Mouse (Mus musculus) urinary bladder, postnatal 25 days (tissue): ENCODE results near the gene Prkaa2.
A peak's percentile ranks its signal among the peaks of the same experiment; 100 is the strongest.

ENCODE experiments used
- DNase-seq: peaks from one replicate; pipeline ENCODE4 v3.0.0; 2022; ENCODE audit warnings: low spot score

The Prkaa2 gene

DNA sequence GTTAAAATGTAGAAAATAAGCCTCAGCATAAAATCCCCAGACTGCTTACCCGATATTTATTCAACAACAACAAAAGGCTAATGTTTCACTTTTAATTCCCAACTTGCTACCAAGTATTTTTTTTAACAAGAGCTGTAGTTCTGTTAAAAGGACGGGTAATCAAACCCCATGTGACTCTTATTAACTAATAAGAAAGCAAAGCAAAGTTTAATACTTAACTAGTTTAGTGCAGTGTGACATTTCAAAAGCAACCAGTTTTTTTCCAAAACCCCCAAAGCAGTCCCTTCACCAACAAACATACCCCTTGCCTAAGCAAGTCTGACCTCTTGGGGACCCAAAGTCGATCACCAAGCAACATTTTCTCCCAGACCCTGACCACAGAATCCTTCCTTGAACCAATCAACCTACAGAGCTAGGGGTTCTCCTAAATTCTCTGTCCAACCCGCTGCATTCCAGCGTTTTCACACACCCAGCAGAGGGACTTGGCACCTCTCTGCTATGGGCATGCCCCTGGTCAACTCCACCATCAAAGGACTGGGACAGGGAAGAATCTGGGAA is 970 bp downstream of the Prkaa2 start:
- no peak for DNase-seq

DNA sequence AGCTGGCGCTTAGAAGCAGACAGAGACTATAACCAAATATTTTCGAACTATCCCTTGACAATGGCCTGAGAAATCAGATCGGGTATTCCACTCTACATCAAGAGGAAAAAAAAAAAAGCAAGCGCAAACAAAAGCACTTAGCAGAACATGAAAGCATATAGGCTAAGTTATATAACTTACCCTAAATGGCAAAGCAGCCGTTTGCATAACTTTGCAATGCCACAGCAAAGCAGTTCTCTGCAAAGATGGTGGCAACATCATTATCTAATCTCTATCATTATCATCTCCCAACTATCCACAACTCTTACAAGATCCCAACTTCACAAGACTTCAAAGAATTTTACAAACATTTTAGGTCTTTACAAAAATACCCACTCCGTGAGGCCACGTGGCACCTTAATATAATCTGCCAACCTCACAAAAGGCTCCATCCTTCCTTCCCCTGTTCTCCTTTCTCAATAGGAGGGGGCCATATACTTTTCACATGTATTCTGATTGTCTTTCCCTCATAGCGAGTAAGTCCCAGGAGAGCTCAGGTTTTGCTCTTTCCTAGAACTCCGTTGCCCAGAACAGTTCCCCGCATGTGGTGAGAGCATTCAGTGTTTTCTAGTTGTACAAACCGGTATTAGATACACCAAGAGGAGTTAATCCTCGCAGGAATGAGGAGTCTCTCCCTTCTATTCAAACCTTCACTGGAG is 1.6 kb downstream of the Prkaa2 start:
- no peak for DNase-seq

DNA sequence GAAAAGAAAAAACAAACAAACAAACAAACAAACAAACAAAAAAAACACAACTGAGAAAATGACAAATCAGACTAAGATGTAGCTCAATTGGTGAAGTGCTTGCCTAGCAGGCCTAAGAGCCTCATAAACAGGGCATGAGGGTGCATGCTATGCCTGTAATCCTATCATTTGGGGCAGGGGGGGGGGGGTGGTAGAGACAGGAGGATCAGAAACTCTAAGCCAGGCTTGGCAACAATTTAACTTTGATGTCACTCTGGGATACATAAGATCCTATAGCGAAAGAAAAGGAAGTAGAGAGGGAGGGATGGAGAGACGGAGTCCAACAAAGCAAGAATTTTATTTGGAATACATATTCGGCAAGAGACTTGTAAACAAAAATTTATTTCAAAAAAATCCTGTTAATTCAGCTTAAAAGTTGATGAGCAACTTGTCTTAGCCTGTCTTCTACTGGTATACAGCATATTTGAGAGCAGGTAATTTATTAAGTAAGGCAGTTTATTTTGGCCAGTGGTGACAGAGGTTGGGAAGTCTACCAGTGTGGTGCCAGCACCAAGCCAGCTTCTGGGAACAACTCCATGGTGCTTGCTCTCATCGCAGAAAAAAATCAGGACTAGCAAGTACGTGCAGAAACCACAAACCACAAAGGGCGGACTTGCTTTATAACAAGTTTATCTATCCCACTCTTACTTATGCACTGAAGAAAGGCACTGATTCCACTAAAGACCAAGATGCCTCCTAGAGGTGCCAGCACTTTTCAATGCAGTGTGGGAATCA is 5.4 kb downstream of the Prkaa2 start:
- DNase-seq: no peak

DNA sequence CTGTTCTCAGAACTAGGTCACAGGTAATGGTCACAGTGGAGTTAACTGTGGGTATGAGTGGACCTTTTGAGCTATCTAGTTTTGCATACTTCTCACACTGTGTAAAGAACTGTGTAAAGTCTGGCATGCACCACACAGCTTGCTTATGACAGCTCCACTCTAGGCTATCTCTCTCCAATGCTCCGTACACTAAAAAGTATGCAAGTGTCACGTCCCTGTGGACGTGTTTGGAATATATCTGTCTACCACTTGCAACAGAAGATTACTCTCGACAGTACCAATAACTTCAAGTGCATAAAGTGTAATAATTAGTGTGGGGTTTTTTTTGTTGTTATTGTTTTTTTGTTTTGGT is 8.4 kb downstream of the Prkaa2 start:
- DNase-seq: no peak

DNA sequence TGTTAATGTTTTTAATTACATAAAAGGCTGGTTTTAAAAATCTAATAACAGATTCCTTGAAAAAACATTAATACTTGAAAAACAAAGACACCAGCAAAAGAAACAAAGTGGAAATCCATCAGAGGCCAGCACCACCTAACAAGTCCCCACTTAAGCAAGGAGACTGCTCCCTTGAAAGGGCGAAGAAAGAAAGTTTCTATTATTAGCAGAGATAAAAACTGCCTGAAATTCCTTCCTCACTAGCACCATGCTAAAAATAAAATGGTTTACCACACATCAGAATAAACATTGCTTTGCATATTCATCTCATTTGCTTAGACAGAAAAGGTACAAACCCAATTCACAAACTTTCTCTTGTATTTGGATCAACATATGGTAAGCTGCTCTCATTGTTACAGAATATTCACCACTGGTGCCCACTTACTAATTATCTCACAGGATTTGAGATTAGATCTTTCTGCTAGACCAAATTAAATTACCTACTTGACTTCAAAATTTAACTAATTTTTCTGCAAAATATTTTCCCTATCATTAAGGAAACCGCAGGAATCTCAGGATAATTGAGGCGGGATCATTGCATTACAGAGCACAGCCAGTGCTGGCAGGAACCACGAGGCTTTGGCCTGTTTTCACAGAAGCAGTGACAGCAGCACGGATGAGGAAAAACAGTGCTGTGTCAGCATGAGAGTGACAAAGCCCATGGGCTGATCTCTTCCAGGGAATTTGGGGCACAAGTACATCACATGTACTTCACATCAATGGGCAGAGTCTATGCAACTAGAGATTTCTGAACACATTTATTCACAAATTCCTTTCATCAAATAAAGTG is 9.0 kb downstream of the Prkaa2 start:
- no peak for DNase-seq

DNA sequence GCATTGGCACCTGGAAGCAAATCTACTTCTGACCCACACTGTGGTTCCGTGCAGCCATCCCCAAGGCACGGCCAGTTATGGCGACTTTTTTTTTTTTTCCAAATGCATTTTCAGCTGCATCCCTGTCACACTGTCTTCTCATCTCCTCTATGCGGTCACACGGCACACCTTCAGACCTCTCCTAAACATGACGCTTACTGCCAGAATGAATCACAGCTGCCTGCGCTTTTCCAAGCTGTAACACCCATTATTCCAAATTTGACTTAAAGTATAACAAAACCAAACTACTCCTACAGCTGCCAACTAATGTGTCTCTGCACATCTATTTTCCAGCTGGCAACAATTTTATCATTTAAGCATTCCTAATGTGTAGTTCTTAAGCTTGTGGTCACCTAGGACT is 11.0 kb downstream of the Prkaa2 start:
- no peak for DNase-seq

DNA sequence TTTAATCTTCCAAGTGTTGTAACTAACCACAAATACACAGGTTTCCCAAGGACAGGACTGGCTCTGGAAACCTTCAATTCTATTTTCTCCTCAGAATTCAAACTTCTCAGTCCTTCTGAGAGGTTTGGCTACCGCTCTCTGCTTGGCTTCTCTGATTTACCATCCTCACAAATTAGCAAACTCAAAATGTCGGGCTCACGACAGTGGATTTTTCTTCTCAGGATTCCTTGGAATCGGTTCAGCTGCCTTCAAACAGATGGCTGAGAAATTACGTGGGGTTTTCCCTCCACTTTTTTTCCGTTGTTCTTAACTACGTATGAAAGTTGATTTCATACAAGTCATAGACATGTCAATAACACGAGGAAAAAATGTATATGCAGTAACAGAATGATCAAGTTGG is 11.5 kb downstream of the Prkaa2 start:
- no peak for DNase-seq

DNA sequence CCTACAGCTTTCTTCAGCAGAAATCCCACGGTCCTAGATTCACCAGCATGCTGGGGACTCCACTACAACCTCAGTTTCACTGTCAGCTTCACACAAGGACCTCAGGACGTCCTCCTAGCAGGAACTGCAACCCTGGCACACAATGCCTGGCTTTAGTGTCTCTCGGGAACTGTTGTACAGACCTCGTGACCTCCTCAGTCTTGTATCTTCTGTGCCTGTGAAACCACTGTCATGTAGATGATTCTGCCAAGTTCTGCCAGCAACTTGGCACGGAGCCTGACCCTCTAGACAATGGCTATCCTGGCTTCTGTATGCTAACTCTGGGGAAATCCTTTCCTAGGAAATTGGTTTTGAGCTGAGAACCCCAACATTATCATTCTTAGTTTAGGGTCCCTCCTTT is 14.4 kb downstream of the Prkaa2 start:
- DNase-seq: no peak

DNA sequence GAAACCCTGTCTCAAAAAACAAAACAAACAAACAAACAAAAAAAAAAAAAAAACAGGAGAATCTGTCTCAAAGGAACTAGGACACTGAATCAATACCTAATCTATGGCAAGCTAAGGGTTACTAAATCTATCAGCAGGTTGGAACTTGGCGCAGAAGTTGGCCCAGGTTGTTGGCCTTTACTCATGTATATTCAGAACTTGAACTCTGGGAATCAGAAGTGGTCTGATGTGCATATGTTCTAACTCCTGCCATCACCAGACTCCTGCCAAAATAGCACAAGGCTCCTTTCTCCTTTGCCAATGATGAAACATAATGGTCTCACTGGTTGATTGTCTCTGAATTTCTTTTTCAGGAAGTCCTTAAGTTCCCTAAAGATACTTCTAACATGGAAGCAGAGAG is 15.7 kb downstream of the Prkaa2 start:
- DNase-seq: no peak

DNA sequence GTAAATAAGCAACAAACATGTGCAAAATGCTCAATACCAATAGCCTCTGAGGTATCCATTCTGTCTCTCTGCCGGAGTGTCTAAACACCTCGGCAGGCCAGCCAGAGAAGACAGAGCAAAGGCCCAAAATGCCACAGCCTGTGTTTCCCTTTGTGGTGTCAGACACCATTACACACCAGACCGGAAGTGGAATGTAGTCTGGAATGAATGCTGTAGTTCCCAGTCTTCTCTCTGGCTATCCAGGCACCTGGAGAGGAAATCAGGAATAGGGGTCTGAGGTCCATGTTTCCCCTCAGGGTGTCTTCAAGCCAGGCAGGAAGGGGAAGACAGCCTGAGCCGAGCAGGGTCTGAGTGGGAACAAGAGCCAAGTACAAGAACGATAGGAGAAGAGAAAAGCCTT is 19.3 kb downstream of the Prkaa2 start:
- DNase-seq: no peak

DNA sequence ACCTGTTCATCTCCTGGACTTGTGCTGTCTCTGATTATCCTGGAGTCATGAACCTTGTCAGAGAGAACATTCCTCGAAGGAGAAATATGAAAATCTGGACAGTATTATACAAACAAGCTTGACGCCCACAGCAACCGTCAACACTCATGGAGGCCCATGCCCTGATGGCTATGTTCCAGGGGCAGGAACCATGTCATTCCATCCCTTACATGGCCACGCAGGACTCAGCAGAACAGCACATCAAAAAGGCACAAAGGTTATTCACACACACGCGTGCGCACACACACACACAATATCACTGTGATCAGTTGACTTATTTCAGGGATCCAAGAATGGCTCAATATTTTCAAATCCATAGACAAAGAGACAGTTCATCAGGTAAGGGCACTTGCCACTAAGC is 20.3 kb downstream of the Prkaa2 start:
- DNase-seq: no peak

DNA sequence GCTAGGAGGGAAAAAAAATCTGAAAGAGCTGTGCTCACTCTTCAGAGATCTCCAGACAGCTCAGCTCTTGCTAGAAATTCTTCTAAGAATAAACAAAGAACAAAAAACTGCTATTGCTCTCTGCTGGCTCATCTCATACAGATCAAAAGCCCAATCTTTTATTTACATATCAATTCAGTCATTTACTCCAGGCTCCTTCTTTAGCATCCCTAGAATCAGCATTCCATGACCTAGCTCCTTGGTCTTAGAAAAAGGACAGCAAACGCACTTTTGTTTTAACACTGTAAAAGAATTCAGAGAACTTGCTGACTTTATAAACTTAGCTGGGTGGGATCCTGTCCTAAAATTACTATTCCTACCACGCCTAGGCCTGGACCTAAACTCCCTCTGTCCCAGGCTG is 21.0 kb downstream of the Prkaa2 start:
- DNase-seq: no peak

DNA sequence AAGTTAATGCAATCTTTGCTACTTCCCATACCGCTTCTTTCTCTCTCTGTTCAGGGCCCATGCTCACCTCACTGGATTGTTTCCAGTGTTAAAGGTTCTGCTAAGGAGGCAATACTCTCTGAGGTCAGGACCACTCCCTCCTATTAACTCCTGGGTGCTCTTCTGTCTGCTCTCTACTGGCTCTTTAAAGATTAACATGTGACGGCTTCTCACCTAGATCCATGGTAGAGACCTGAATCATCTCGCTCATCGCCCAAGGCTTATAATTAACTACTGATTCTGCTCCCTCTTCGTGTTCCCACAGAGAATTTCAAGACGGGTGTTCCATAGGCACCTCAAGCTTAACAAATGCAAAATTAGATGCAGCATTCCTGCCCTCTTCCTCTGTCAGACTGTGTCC is 33.5 kb downstream of the Prkaa2 start:
- DNase-seq: no peak

DNA sequence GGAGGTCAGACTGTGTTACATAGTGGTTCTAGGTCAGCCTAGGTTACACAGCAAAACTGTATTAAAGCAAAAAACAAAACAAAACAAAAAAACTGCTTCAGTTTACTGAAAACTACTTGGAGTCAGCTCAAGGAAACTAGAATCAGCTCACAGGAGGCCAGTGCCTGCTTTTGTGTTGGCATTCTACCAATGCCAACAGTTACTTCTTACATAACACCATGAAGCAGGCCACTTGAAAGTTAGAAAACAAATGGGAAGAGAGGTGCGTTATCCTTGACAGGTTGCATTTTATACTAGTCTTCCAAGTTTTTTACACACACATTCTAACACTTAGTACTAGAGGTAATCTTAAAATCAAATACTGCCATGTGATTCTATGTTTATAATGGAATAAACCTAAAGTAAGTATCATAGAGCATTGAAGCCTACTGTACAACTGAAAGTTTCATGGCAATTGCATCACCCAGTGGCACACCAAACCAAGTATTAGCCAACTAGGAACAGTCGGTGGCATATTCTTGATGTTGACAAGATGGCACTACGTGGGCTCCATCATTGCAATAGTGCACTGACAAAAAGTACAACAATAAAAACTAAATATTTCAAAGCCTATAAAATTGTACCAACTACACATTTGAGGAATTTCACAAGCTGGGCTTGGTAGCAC is 37.8 kb downstream of the Prkaa2 start:
- no peak for DNase-seq

DNA sequence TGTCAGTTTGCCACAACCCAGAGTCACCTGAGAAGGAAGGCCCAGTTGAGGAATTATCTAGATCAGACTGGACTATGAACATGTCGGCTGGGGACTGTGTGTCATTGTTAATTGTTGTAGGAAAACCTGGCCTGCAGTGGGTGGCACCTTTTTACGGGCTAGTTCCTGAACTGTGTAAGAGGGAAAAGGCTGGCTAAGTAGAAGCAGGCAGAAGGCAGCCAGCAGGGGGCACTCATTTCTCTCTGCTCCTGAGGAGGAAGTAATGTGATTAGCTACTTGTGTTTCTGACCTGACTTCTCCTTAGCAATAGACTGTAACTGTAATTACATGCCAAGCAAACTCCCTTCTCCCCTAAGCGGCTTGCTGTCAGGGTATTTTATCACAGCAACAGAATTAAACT is 38.7 kb downstream of the Prkaa2 start:
- peak; percentile 67 for DNase-seq

DNA sequence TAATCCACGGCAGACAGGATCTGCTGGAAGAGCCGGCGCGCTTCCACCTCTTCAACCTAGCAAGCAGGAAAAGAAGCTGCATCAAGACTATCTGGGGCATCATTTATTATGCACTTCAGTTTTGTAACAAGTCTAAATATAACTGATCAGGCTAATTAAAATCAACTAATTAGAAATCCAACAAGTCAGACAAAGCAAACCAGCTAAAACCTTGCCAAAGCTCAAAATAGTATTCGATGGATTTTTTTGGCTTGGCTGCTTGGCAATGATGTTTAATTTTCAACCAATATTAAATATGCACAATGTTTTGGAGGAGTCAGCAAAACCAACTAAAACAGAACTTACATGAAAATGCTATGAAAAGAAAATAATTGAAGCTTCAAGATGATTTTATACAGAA is 58.4 kb downstream of the Prkaa2 start:
- DNase-seq: no peak

DNA sequence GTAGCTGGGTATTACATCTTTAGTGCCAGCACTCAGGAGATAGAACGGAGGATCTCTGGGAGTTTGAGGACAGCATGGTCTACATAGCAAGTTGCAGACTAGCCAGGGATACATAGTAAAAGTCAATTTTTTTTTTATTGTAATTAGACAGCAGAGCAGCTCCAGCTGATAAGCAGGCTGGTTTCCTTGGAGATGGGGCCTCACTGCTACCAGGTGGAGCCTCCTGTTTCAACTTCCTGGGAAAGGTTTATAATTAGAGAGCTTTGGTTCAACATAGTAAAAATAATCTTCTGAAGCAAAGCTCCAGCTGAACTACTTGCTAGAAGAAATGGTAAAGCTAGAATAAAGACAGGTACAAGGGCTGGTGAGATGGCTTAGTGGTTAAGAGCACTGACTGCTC is 59.6 kb downstream of the Prkaa2 start:
- no peak for DNase-seq

DNA sequence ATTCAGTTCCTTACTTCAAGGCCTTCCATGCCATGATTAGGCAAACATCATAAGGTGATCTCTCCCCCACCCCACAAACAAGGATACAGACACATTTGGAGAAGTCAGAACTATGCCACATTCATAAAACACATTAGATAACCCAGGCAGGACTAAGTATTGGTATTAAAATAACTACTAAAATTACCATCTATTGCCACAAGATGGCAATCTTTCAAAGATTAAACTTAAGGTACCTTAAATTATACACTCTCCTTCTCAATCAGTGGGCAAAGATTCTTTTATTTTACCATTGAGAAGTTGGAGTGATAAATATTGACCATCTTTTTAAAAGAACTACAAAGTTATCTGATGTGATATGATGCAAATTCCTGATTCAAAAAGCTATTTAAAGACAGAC is 75.4 kb downstream of the Prkaa2 start:
- DNase-seq: no peak

DNA sequence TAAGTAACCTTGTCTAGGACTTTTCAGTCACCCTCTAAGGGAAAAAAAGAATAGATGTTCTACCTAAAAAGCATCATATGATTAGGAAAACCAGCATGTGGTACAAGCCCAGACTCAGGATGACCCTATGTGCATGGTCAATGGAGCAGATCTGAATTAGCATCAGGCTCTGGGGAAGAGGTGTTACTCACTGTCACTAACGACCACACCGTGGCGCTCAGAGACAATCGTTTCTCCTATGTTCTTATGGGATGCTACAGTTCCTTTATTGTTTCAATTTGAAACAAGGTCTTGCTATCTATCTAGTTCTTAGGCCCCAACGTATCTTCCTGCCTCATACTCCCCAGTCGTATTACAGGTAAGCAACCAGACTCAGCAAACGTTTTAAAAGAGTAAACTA is 76.5 kb downstream of the Prkaa2 start:
- no peak for DNase-seq

DNA sequence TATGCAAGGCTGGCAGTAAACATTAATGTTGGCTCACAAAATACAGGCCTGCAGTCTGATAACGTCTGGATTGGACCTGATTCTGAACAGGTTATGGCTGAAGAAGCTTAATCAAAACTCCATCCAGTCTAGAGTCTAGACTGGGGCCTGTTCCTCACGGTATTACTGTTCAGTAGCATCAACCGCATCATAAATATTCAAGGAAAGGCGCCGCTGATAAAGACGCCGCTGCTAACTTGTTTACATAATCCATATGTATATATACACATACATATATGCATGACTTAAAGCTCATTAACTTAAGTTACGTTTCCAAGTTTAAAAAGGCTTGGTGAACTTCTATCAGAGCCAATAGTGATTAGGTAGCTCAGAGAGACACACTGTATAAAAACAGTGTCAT is 78.6 kb downstream of the Prkaa2 start:
- DNase-seq: no peak

DNA sequence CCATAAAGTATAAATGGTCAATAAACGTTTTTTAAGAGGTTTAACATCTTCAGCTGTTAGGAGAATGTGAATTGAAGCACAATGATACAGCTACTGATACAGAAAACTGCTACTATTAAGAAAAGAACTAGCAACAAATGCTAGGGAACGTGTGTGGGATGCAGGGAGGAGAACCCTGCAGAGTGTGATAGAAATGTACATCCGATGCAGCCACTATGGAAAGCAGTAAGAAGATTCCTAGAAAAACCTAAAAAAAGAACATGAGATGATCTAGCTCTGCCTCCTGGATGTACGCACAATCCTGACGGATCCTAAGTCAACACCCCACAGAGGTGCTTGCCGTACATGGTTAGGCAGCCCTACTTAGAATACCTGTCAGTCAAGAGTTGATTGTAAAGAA is 82.4 kb downstream of the Prkaa2 start:
- no peak for DNase-seq

DNA sequence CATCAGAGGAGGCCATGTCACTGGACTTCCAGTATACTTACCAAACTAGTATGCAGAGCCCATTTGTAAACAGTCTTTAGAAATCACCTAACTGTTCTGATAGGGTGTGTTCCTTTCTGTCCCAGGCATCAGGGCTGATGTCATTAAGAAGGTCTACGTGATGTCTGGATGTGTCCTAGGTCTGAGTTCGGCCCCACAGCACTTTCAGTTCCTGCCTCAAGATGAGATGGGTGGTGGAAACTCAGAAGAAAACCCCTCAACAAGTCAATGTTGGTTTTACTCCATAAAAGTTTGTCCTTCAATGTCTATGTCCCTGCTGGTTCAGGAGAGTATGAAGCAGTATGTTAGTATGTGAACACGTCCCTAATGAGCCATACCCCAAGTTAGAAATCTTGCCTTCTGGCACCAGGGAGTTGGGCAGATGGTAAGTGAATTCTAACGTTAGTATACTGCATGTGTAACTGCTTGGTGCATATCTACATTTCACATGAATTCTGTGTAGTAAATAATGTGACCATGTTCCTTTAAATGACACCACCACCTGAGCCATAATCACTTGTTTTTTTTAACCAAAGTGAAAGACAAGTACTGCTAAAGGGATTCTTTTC is 93.6 kb downstream of the Prkaa2 start:
- no peak for DNase-seq
